Mouse (Mus musculus) induced T-regulatory cell, adult 2 months (primary cell): Measurements from ENCODE around the gene Lekr1.

ENCODE experiments used
- DNase-seq: peaks from one replicate; pipeline ENCODE4 v3.0.0-alpha.2; 2012; ENCODE audit warnings: low read depth

The Lekr1 gene

GRCm38 (mm10) chr3:65832398-65832797 is 166.4 kb downstream of the Lekr1 start:
- DNase-seq: no peak

GRCm38 (mm10) chr3:65836435-65836834 is 170.4 kb downstream of the Lekr1 start:
- DNase-seq: no peak

- DNase-seq: no peak
These were observed 173.6 kb downstream of the Lekr1 start for GRCm38 (mm10) chr3:65839664-65840063.

GRCm38 (mm10) chr3:65841175-65841574 is 175.1 kb downstream of the Lekr1 start:
- no peak for DNase-seq

GRCm38 (mm10) chr3:65842515-65843184 is 176.6 kb downstream of the Lekr1 start:
- DNase-seq: no peak

GRCm38 (mm10) chr3:65843185-65843552 is 177.1 kb downstream of the Lekr1 start:
- no peak for DNase-seq

GRCm38 (mm10) chr3:65844302-65844701 is 178.3 kb downstream of the Lekr1 start:
- no peak for DNase-seq

GRCm38 (mm10) chr3:65844851-65845552 is 179.0 kb downstream of the Lekr1 start:
- DNase-seq: no peak

GRCm38 (mm10) chr3:65847158-65847787 is 181.2 kb downstream of the Lekr1 start:
- DNase-seq: no peak

GRCm38 (mm10) chr3:65853746-65854145 is 187.7 kb downstream of the Lekr1 start:
- no peak for DNase-seq

GRCm38 (mm10) chr3:65855521-65855920 is 189.5 kb downstream of the Lekr1 start:
- no peak for DNase-seq

GRCm38 (mm10) chr3:65858118-65858517 is 192.1 kb downstream of the Lekr1 start:
- no peak for DNase-seq

- DNase-seq: no peak
These were observed 192.8 kb downstream of the Lekr1 start for GRCm38 (mm10) chr3:65858741-65859348.

GRCm38 (mm10) chr3:65859750-65860149 is 193.7 kb downstream of the Lekr1 start:
- DNase-seq: no peak

GRCm38 (mm10) chr3:65860903-65861302 is 194.9 kb downstream of the Lekr1 start:
- no peak for DNase-seq

- no peak for DNase-seq
These were observed 195.4 kb downstream of the Lekr1 start for GRCm38 (mm10) chr3:65861471-65861881.

- peak; percentile 77 for DNase-seq
These were observed 197.3 kb downstream of the Lekr1 start for GRCm38 (mm10) chr3:65863297-65863696.

- no peak for DNase-seq
These were observed 197.8 kb downstream of the Lekr1 start for GRCm38 (mm10) chr3:65863762-65864377.

- DNase-seq: no peak
These were observed 202.9 kb downstream of the Lekr1 start for GRCm38 (mm10) chr3:65868931-65869330.

GRCm38 (mm10) chr3:65869724-65870123 is 203.7 kb downstream of the Lekr1 start:
- DNase-seq: no peak

GRCm38 (mm10) chr3:65871188-65871603 is 205.2 kb downstream of the Lekr1 start:
- DNase-seq: no peak

GRCm38 (mm10) chr3:65871609-65872272 is 205.7 kb downstream of the Lekr1 start:
- no peak for DNase-seq
